Mouse (Mus musculus) liver, embryonic 11.5 days (tissue): ENCODE measurements around the gene Sgsm2. TPM values are rescaled to one million over a fixed set of nuclear protein-coding genes. Genes with fewer than 3 reads are reported as not detected.
A peak's percentile ranks its signal among the peaks of the same experiment; 100 is the strongest.

Experiments used
- ATAC-seq: fragments of 200-750 bp; cut with Nextera tagmentation; replicated peaks from 2 replicates; pipeline ENCODE4 v1.8.0; 2017; ENCODE audit warnings: moderate number of reproducible peaks, mild to moderate bottlenecking, moderate TSS enrichment, moderate library complexity; ENCODE audit not compliant: low FRiP score
- DNase-seq: peaks from one replicate; pipeline ENCODE4 v3.0.0-alpha.2; 2017; ENCODE audit warnings: low spot score
- H3K27ac ChIP-seq: fragments of 300-500 bp; sonication (generic); 2 replicates; pipeline ENCODE4 v1.5.1; 2014; ENCODE audit warnings: mild to moderate bottlenecking, low read depth, low read length, control low read depth
- H3K27me3 ChIP-seq: fragments of 300-500 bp; sonication (generic); replicated peaks from 2 replicates; pipeline ENCODE4 v1.6.1; 2014; ENCODE audit warnings: low read length, mixed read lengths; ENCODE audit not compliant: control insufficient read depth, insufficient read depth
- H3K36me3 ChIP-seq: fragments of 300-500 bp; sonication (generic); 2 replicates; pipeline ENCODE4 v1.6.1; 2014; ENCODE audit warnings: mild to moderate bottlenecking, low read length, moderate library complexity, mixed read lengths; ENCODE audit not compliant: control insufficient read depth, insufficient read depth
- H3K4me1 ChIP-seq: fragments of 300-500 bp; sonication (generic); replicated peaks from 2 replicates; pipeline ENCODE4 v1.6.1; 2014; ENCODE audit warnings: low read length, mixed read lengths; ENCODE audit not compliant: control insufficient read depth, insufficient read depth
- H3K4me2 ChIP-seq: fragments of 300-500 bp; sonication (generic); 2 replicates; pipeline ENCODE4 v1.6.1; 2014; ENCODE audit warnings: mild to moderate bottlenecking, control low read depth, moderate library complexity
- H3K4me3 ChIP-seq: fragments of 300-500 bp; sonication (generic); 2 replicates; pipeline ENCODE4 v1.5.1; 2014; ENCODE audit warnings: low read depth, low read length, control low read depth
- H3K9ac ChIP-seq: fragments of 300-500 bp; sonication (generic); 2 replicates; pipeline ENCODE4 v1.6.1; 2014; ENCODE audit warnings: low read depth, low read length, control low read depth
- H3K9me3 ChIP-seq: fragments of 300-500 bp; sonication (generic); 2 replicates; pipeline ENCODE4 v1.6.1; 2016; ENCODE audit warnings: low read length, inconsistent platforms, mixed read lengths; ENCODE audit not compliant: control insufficient read depth
- WGBS: fragments of 180-500 bp; shearing (Covaris S2); extraction: QIAGEN DNeasy Blood & Tissue Kit; methylation state at CpG from one replicate; pipeline ENCODE4 v1.1.7; 2014; 5-methylcytosine and 5-hydroxymethylcytosine counted together
- polyA plus RNA-seq: library from polyadenylated mRNA; unstranded; fragments of >200 nt; fragmentation: Nextera tagmentation; extraction: Ambion mirVana; gene quantifications from 2 replicates; pipeline ENCODE4 v1.2.1, GENCODE M21; 2014

The Sgsm2 gene
- 4.2 TPM in 2 replicates for polyA plus RNA-seq

DNA sequence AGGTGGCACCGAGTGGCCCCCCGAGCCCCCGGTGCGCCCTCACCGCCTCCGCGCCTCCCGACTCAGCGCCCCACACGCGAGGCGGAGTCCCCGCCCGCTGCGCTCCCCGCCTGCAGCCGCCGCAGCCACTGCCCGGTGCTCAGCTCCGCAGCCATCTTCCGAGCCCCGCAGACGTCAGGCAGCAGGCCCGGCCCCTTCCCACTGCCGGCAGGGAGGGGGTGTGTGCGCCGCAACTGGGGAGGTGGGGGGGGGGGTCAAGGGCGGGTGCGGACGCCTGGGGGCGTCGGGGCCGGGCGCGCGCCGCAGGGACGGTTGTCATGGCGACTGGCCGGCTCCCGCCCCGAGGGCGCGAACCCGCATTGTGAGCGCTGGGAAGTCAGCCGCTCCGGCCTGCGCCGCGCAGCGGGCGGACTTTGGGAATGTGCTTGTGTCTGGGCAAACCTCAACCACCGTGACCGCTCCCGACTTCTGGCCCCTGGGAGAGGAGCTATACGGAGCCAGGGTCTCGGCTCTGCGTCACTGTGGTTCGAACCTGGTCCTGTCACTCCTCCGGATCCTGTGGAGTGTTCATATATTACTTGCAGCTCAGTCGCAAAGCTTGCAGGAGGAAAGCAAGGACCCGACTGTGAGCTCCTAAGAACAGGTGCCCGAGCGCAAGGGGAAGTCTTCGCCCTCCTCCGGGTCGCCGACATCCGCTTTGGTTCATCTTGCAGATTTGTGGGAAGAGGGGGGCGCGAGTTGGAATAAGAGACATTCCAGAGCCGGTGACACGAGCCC is at the start of gene Sgsm2:
TSS of gene Sgsm2 (minus strand) at position 160 of the 777 bp plus-strand sequence.
- peak within 1 kb of the TSS; percentile 78 for H3K4me3 ChIP-seq
- no peaks in the 10 kb centered on the region for H3K9me3 ChIP-seq
- WGBS, result under 1% methylated on average over 73 of the region's 74 CpGs
- H3K9ac ChIP-seq, result peak within 1 kb of the TSS; percentile 88
- peaks cover 10% of the 10 kb centered on the region for H3K4me1 ChIP-seq
- H3K27ac ChIP-seq, result peak within 1 kb of the TSS; percentile 77
- DNase-seq (peak; percentile 82), ATAC-seq (peak; percentile 64)
- H3K4me2 ChIP-seq, result peak within 1 kb of the TSS; percentile 93
- peaks cover 28% of the 10 kb centered on the region for H3K36me3 ChIP-seq
- H3K27me3 ChIP-seq, result no peaks in the 10 kb centered on the region

DNA sequence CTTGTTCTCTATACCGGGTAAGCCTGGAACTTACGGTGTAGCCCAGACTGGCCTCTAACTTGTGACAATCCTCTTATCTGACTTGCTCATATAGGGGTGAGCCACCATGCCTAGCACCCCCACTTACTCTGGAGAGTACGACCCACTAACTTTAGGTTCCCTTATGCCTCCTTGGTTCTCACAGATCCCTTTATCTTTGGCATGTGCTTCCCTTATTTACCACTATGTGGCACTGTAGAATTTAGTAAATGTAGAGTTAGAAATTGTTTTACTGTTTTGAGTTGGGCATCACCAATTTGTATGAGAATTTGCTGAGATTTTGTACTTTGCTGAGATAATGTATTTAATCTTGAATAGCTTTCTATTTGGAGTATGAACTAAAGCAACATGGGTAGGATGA is 49.5 kb upstream of the Sgsm2 start:
- H3K4me1 ChIP-seq, result no peaks in the 10 kb centered on the region
- DNase-seq (no peak), ATAC-seq (0 out of 2 replicates have a peak, but pooled peaks have one; percentile 5)
- H3K27ac ChIP-seq, result no peak overlapping the region
- H3K9ac ChIP-seq, result no peak overlapping the region
- no peak overlapping the region for H3K4me3 ChIP-seq
- H3K4me2 ChIP-seq, result no peak overlapping the region
- WGBS, result 82% methylated on average over 3 of the region's 3 CpGs
- H3K36me3 ChIP-seq, result peaks cover 9% of the 10 kb centered on the region
- no peaks in the 10 kb centered on the region for H3K9me3 ChIP-seq
- H3K27me3 ChIP-seq, result no peaks in the 10 kb centered on the region

DNA sequence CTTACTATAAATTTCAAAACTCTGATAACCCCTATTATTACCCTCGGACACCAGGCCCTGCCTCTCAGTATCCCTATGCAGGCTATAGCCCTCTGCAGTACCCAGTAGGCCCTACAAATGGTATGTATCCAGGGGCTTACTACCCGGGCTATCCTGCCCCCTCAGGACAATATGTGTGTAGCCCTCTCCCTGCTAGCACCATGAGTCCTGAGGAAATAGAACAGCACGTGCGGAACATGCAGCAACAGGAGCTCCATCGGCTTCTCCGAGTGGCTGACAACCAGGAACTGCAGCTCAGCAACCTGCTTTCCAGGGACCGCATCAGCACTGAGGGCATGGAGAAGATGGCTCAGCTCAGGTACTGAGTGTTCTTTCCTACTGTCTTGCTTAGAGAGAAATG is 33.5 kb upstream of the Sgsm2 start:
- H3K9me3 ChIP-seq, result no peaks in the 10 kb centered on the region
- peaks cover 22% of the 10 kb centered on the region for H3K36me3 ChIP-seq
- WGBS, result 93% methylated on average over 7 of the region's 7 CpGs
- H3K27me3 ChIP-seq, result no peaks in the 10 kb centered on the region
- H3K4me3 ChIP-seq, result no peak overlapping the region
- no peak overlapping the region for H3K9ac ChIP-seq
- peaks cover 14% of the 10 kb centered on the region for H3K4me1 ChIP-seq
- DNase-seq (no peak), ATAC-seq (no peak)
- no peak overlapping the region for H3K27ac ChIP-seq
- no peak overlapping the region for H3K4me2 ChIP-seq

GRCm38 (mm10) chr11:74929111-74929510 is 32.3 kb upstream of the Sgsm2 start:
- no peak overlapping the region for H3K4me2 ChIP-seq
- no peaks in the 10 kb centered on the region for H3K27me3 ChIP-seq
- 87% methylated on average over 4 of the region's 4 CpGs for WGBS
- no peak for DNase-seq
- peaks cover 21% of the 10 kb centered on the region for H3K4me1 ChIP-seq
- no peak overlapping the region for H3K27ac ChIP-seq
- H3K4me3 ChIP-seq, result no peak overlapping the region
- no peak for ATAC-seq
- H3K9ac ChIP-seq, result no peak overlapping the region
- no peaks in the 10 kb centered on the region for H3K9me3 ChIP-seq
- peaks cover 14% of the 10 kb centered on the region; the same call in 1 of the 2 replicates for H3K36me3 ChIP-seq

DNA sequence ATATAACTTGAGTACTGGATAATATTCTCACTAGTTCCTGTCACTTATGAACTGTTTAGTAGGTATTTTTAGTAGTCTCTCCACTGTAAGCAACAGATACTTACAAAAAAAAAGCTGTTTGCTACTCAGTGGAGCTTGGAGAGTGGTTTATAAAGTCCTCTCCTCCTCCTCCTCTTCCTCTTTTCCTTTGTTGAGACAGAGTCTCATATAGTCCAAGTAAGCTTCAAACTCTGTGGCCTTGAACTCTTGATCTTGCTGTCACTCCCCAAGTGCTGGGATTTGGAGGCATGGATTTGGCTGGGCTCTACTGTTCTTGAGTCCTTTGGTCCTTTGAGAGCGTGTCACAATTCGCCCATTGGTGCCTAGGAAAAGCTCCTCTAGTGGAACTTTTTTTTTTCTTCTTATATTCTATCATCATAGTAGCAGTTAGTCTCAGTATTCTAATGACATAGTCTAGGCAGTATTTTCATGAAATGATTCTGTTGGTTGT is 30.4 kb upstream of the Sgsm2 start:
- Histone ChIP-seq H3K36me3 (peaks cover 9% of the 10 kb centered on the region; the same call in 1 of the 2 replicates), H3K4me2 (peak overlapping the region; percentile 68), H3K27ac (no peak overlapping the region), H3K27me3 (no peaks in the 10 kb centered on the region), H3K4me1 (peaks cover 24% of the 10 kb centered on the region), H3K9me3 (no peaks in the 10 kb centered on the region), H3K4me3 (no peak overlapping the region; the same call in 1 of the 2 replicates), H3K9ac (no peak overlapping the region; the same call in 1 of the 2 replicates)
- 91% methylated on average over 2 of the region's 2 CpGs for WGBS
- DNase-seq, result no peak
- no peak for ATAC-seq

- Histone ChIP-seq H3K9me3 (no peaks in the 10 kb centered on the region), H3K36me3 (peaks cover 9% of the 10 kb centered on the region; the same call in 1 of the 2 replicates), H3K9ac (peak overlapping the region; percentile 85), H3K4me1 (peaks cover 24% of the 10 kb centered on the region), H3K27ac (peak overlapping the region; percentile 89), H3K4me3 (peak overlapping the region; percentile 76), H3K27me3 (no peaks in the 10 kb centered on the region), H3K4me2 (peak overlapping the region; percentile 68)
- DNase-seq (no peak), ATAC-seq (peak; percentile 25)
- 4% methylated on average over 11 of the region's 11 CpGs for WGBS
These were observed 29.6 kb upstream of the Sgsm2 start for GRCm38 (mm10) chr11:74926388-74927005.

- Histone ChIP-seq H3K4me2 (peak within 1 kb of the TSS; percentile 68), H3K9ac (peak within 1 kb of the TSS; percentile 85), H3K4me3 (peak within 1 kb of the TSS; percentile 76), H3K4me1 (peaks cover 20% of the 10 kb centered on the region), H3K27me3 (no peaks in the 10 kb centered on the region), H3K36me3 (peaks cover 5% of the 10 kb centered on the region; the same call in 1 of the 2 replicates), H3K27ac (peak within 1 kb of the TSS; percentile 89), H3K9me3 (no peaks in the 10 kb centered on the region)
- ATAC-seq (peak; percentile 93), DNase-seq (peak; percentile 97)
- under 1% methylated on average over 83 of the region's 88 CpGs for WGBS
These were observed 28.9 kb upstream of the Sgsm2 start, which contains the start of the genes Smg6 and Srr for GRCm38 (mm10) chr11:74925577-74926387. Smg6 (plus strand) TSS chr11:74925823. Srr (minus strand) TSS chr11:74925948.

DNA sequence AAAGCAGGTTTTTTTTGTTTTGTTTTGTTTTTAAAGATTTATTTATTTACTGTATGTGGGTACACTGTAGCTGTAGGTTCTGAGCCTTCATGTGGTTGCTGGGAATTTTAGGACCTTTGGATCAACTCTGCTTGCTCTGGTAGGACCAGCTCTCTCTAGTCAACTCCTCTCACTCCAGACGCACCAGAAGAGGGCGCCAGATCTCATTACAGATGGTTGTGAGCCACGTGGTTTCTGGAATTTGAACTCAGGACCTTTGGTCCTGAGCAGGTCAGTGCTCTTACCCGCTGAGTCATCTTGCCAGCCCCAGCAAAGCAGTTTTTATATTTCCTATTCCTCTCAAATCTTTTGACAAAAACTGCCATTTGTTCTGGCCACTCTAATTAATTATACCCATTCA is 27.3 kb upstream of the Sgsm2 start:
- Histone ChIP-seq H3K27me3 (no peaks in the 10 kb centered on the region), H3K4me2 (peak overlapping the region; percentile 68), H3K4me3 (peak overlapping the region; percentile 76), H3K4me1 (peaks cover 20% of the 10 kb centered on the region), H3K9me3 (no peaks in the 10 kb centered on the region), H3K9ac (no peak overlapping the region), H3K36me3 (peaks cover 1% of the 10 kb centered on the region; the same call in 1 of the 2 replicates), H3K27ac (no peak overlapping the region)
- 56% methylated on average over 4 of the region's 4 CpGs for WGBS
- ATAC-seq (no peak), DNase-seq (no peak)
